Mouse (Mus musculus) spleen, adult 10 weeks (tissue): ENCODE results near the gene Hlf. TPM values are rescaled to one million over a fixed set of nuclear protein-coding genes. Genes with fewer than 3 reads are reported as not detected.

Experiments used
- polyA plus RNA-seq: library from polyadenylated mRNA; stranded (reverse); fragments of 350-450 nt; fragmentation: Illumina TruSeq; extraction: RNeasy Lipid Tissue Mini Kit (QIAGEN cat#74804); gene quantifications from one replicate; pipeline ENCODE4 v1.2.3, GENCODE M21; 2015; ENCODE audit warnings: low replicate concordance; ENCODE audit not compliant: insufficient read depth

Gene Hlf
- polyA plus RNA-seq = 1.2 TPM

GRCm38 (mm10) chr11:90390817-90391173, at the start of gene Hlf:
Gene Hlf (minus strand): TSS chr11:90390895.

Other genes with a start within 250 kb of the Hlf start
- 4.5 TPM for gene Gm45716, start 203.2 kb downstream of the Hlf start, polyA plus RNA-seq
- 36.6 TPM for gene Mmd, start 141.4 kb downstream of the Hlf start, polyA plus RNA-seq
- gene Stxbp4, start 247.2 kb upstream of the Hlf start, polyA plus RNA-seq = 4.4 TPM
- gene Cox11, start 247.3 kb upstream of the Hlf start, polyA plus RNA-seq = 19.9 TPM